Mouse (Mus musculus) limb, embryonic 14.5 days (tissue): ENCODE results near the gene Stat6. TPM values are rescaled to one million over a fixed set of nuclear protein-coding genes. Genes with fewer than 3 reads are reported as not detected.

Experiments used
- ATAC-seq: fragments of 200-750 bp; cut with Nextera tagmentation; 2 replicates; pipeline ENCODE4 v1.8.0; 2017; ENCODE audit warnings: low read depth, moderate number of reproducible peaks, moderate TSS enrichment; ENCODE audit not compliant: low FRiP score
- DNase-seq: peaks from one replicate; pipeline ENCODE4 v3.0.0-alpha.2; 2015; ENCODE audit warnings: low spot score
- H3K27ac ChIP-seq: fragments of 300-500 bp; sonication (generic); replicated peaks from 2 replicates; pipeline ENCODE4 v1.5.1; 2014; ENCODE audit warnings: low read depth, mild to moderate bottlenecking, low read length, moderate library complexity, mixed read lengths
- H3K27me3 ChIP-seq: fragments of 300-500 bp; sonication (generic); 2 replicates; pipeline ENCODE4 v1.6.1; 2014; ENCODE audit warnings: low read length, mixed read lengths; ENCODE audit not compliant: control insufficient read depth, insufficient read depth
- H3K36me3 ChIP-seq: fragments of 300-500 bp; sonication (generic); 2 replicates; pipeline ENCODE4 v1.6.1; 2014; ENCODE audit warnings: mild to moderate bottlenecking, low read length, moderate library complexity, mixed read lengths; ENCODE audit not compliant: control insufficient read depth, insufficient read depth
- H3K4me1 ChIP-seq: fragments of 300-500 bp; sonication (generic); 2 replicates; pipeline ENCODE4 v1.6.1; 2014; ENCODE audit warnings: antibody characterized with exemption, low read length, mixed read lengths; ENCODE audit not compliant: control insufficient read depth, insufficient read depth
- H3K4me2 ChIP-seq: fragments of 300-500 bp; sonication (generic); replicated peaks from 2 replicates; pipeline ENCODE4 v1.6.1; 2014; ENCODE audit warnings: low read depth, mild to moderate bottlenecking, low read length, moderate library complexity; ENCODE audit not compliant: severe bottlenecking
- H3K4me3 ChIP-seq: fragments of 300-500 bp; sonication (generic); replicated peaks from 2 replicates; pipeline ENCODE4 v1.5.1; 2014; ENCODE audit warnings: low read length
- H3K9ac ChIP-seq: fragments of 300-500 bp; sonication (generic); 2 replicates; pipeline ENCODE4 v1.6.1; 2014; ENCODE audit warnings: mild to moderate bottlenecking, low read depth, low read length, moderate library complexity; ENCODE audit not compliant: severe bottlenecking
- H3K9me3 ChIP-seq: fragments of 300-500 bp; sonication (generic); 2 replicates; pipeline ENCODE4 v1.6.1; 2016; ENCODE audit warnings: low read length; ENCODE audit not compliant: control insufficient read depth
- POLR2A ChIP-seq: fragments of 200-500 bp; IDR thresholded peaks from 2 replicates; pipeline ENCODE4 v1.8.0; 2012; ENCODE audit warnings: inconsistent platforms, mild to moderate bottlenecking, moderate library complexity, borderline replicate concordance; ENCODE audit not compliant: insufficient read depth, insufficient read length; ENCODE audit errors: extremely low read depth
- WGBS: fragments of 180-500 bp; shearing (Covaris S2); extraction: QIAGEN DNeasy Blood & Tissue Kit; methylation state at CpG from one replicate; pipeline ENCODE4 v1.1.7; 2014; 5-methylcytosine and 5-hydroxymethylcytosine counted together
- polyA plus RNA-seq, 2 experiments: library from polyadenylated mRNA; depleted of rRNA in 1 of 2; stranded (reverse) in 1 of 2; unstranded in 1 of 2; fragments of >200 nt; fragmentation: Nextera tagmentation in 1 of 2; extraction: Ambion mirVana in 1 of 2; gene quantifications; 2 replicates each; pipeline versions ENCODE4 v1.2.1 to v1.2.3; 2012 to 2014

Gene Stat6
- polyA plus RNA-seq, 2 experiments, result 22.2 to 30.7 TPM

GRCm38 (mm10) chr10:127597311-127597901 is 45.4 kb upstream of the Stat6 start:
- WGBS, result 65% methylated on average over 5 of the region's 5 CpGs
- Histone ChIP-seq H3K4me3 (no peak overlapping the region), H3K27ac (peak overlapping the region; percentile 61), H3K4me1 (peaks cover 44% of the 10 kb centered on the region), H3K9me3 (no peaks in the 10 kb centered on the region), H3K4me2 (no peak overlapping the region), H3K27me3 (no peaks in the 10 kb centered on the region), H3K36me3 (peaks cover 80% of the 10 kb centered on the region), H3K9ac (peak overlapping the region; percentile 29; the same call in 1 of the 2 replicates)
- TF ChIP-seq POLR2A, result no peak
- DNase-seq (peak; percentile 67), ATAC-seq (0 out of 2 replicates have a peak, but pooled peaks have one; percentile 14)

- Histone ChIP-seq H3K27me3 (no peaks in the 10 kb centered on the region), H3K27ac (peak overlapping the region; percentile 61; the same call in 1 of the 2 replicates), H3K4me2 (no peak overlapping the region), H3K9me3 (no peaks in the 10 kb centered on the region), H3K4me3 (no peak overlapping the region), H3K4me1 (peaks cover 44% of the 10 kb centered on the region), H3K36me3 (peaks cover 80% of the 10 kb centered on the region), H3K9ac (no peak overlapping the region)
- WGBS, result 55% methylated on average over 8 of the region's 8 CpGs
- ATAC-seq (no peak), DNase-seq (no peak)
- no peak for TF ChIP-seq POLR2A
Measured at GRCm38 (mm10) chr10:127598607-127599006, 44.2 kb upstream of the Stat6 start.

DNA sequence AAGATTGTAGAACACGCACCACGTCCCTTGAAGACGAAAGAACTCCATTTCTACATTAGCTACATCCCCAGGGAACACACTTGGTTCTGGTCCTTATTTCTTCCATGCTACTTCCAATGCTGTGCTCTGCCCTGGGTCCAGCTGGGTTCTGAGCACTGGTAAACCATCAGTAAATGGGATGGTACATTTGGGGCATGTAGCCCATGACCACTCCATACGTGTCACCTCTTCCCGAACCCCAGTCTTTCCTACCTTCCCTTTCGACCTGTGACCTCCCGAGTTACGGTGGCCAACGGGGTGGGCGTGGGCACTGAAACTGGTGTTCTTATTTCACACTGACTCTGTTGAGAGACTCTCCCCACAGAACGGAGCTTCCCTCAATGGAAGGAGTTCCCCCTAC is 43.5 kb upstream of the Stat6 start:
- Histone ChIP-seq H3K9ac (no peak overlapping the region), H3K4me2 (no peak overlapping the region), H3K4me3 (no peak overlapping the region), H3K36me3 (peaks cover 80% of the 10 kb centered on the region), H3K27me3 (no peaks in the 10 kb centered on the region), H3K9me3 (no peaks in the 10 kb centered on the region), H3K4me1 (peaks cover 44% of the 10 kb centered on the region), H3K27ac (peak overlapping the region; percentile 74; the same call in 1 of the 2 replicates)
- WGBS, result 89% methylated on average over 11 of the region's 11 CpGs
- ATAC-seq (no peak), DNase-seq (no peak)
- no peak for TF ChIP-seq POLR2A

DNA sequence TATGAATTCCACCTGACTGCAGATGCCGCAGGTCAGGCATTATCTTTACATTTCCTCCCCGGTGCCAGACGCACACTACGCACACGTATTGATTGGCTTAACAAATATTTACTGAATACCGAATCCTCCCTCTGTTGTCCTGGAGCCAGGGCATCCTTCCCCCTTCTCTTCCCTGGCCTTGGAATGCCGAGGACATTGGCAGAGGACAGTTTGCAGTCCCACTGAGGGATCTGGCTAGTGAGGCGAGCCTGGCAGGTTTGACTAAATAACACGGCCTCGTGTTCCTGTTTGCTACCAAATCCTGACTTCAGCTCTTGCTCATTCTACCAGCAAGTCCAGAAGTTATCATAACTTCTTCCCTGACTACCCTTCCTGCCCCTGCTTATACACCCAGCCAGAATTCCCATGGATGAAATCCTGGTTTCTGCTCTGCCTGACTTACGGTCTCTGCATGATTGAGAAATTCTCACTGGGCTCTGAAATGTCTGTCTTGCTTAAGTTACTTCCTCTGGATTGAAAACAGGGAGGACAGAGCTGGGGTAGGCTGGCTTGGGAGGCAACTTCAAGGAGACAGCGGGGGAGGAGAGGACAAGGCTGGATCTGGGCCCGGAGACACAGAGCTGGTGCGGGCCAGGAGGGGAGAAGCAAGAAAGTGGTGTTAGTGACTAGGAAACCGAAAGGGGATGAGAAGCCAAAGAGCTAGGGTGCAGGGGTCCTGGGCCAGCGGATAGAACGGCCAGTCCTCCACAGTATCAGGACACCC is 42.8 kb upstream of the Stat6 start:
- WGBS, result 64% methylated on average over 17 of the region's 17 CpGs
- Histone ChIP-seq H3K4me3 (no peak overlapping the region), H3K27me3 (no peaks in the 10 kb centered on the region), H3K27ac (peak overlapping the region; percentile 74), H3K9ac (0 out of 2 replicates have a peak overlapping the region, but pooled peaks have one; percentile 7), H3K36me3 (peaks cover 80% of the 10 kb centered on the region), H3K9me3 (no peaks in the 10 kb centered on the region), H3K4me2 (no peak overlapping the region), H3K4me1 (peaks cover 47% of the 10 kb centered on the region)
- no peak for TF ChIP-seq POLR2A
- ATAC-seq (no peak; the same call in 1 of the 2 replicates), DNase-seq (no peak)

DNA sequence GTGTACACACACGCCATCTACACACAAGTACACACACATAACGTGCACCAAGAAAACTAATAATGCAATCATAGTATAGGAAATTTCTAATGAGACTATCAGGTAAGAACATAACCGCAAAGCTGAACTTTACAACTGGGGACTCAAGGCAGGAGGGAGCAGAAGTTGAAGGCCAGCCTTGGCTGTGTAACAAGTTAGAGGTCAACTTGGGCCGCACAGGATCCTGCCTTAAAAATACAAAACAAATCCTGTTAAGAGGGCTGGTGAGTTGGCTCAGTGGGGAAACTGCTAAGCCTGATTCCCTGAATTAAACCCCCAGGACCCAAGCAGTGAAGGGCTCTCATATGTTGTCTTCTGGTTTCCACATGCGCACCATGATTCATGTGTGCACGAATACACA is 40.6 kb upstream of the Stat6 start:
- Histone ChIP-seq H3K9me3 (no peaks in the 10 kb centered on the region), H3K9ac (no peak overlapping the region), H3K27ac (no peak overlapping the region), H3K27me3 (no peaks in the 10 kb centered on the region), H3K36me3 (peaks cover 89% of the 10 kb centered on the region), H3K4me2 (no peak overlapping the region), H3K4me3 (no peak overlapping the region), H3K4me1 (peaks cover 36% of the 10 kb centered on the region)
- ATAC-seq (no peak), DNase-seq (no peak)
- no peak for TF ChIP-seq POLR2A
- 94% methylated on average over 6 of the region's 6 CpGs for WGBS
